Mouse (Mus musculus) lung, adult 2 months (tissue): ENCODE results near the gene 4921536K21Rik.

Source experiments
- CTCF ChIP-seq: fragments of 200-500 bp; IDR thresholded peaks from 2 replicates; pipeline ENCODE4 v1.5.1; 2011; ENCODE audit warnings: mild to moderate bottlenecking, low read length, control low read depth; ENCODE audit not compliant: insufficient read depth
- POLR2A ChIP-seq: fragments of 200-500 bp; IDR thresholded peaks from 2 replicates; pipeline ENCODE4 v1.6.1; 2011; ENCODE audit warnings: low read depth, mild to moderate bottlenecking, control low read depth, low read length, borderline replicate concordance; ENCODE audit errors: extremely low read depth

- TF ChIP-seq POLR2A (no peak), CTCF (no peak)
Measured at GRCm38 (mm10) chr11:3931511-3932211, 36.8 kb upstream of the 4921536K21Rik start, which contains the start of gene Tcn2.
